In genomic region chr7:67950815-67951531, GRCm38 (mm10) we compare ENCODE assay signal across 8 mouse cellular contexts. TPM values are rescaled to one million over a fixed set of nuclear protein-coding genes. Genes with fewer than 3 reads are reported as not detected.
A peak's percentile ranks its signal among the peaks of the same experiment; 100 is the strongest.
DNase-seq lines count a peak whose midpoint lies in the region; ATAC-seq and TF ChIP-seq lines count a peak whose summit lies in the region.

No protein-coding gene starts in this region.

- WGBS in hindbrain, embryonic 10.5 days = under 1% methylated on average over 71 of the region's 71 CpGs
- under 1% methylated on average over 57 of the region's 71 CpGs for WGBS in lung, embryonic 16.5 days
- WGBS in thymus, adult 2 months = under 1% methylated on average over 70 of the region's 71 CpGs

- H3K9me3 ChIP-seq in hindbrain, embryonic 10.5 days = no peaks in the 10 kb centered on the region
- no peaks in the 10 kb centered on the region for H3K9me3 ChIP-seq in lung, embryonic 16.5 days (ENCODE audit: control insufficient read depth, low read length)

- CTCF ChIA-PET in Patski (lab: Charles Lee) = interaction anchor here (0.8 to 1.6 kb wide), 4 partner anchors 36 to 180 kb away, joined by 3 to 8 read pairs (median 4); no protein-coding TSS in a partner anchor

- H3K4me3 ChIP-seq in hindbrain, embryonic 10.5 days = peak overlapping the region; percentile 92
- peak overlapping the region; percentile 94 for H3K4me3 ChIP-seq in lung, embryonic 16.5 days (ENCODE audit: low read length)
- H3K4me3 ChIP-seq in thymus, adult 2 months (ENCODE audit: control insufficient read depth, insufficient read depth, low read length) = peak overlapping the region; percentile 78

- no peak for TF ChIP-seq CTCF in Patski (IDR thresholded peaks at IDR 0.05)
- peak; percentile 96; the same call in 1 of the 2 replicates for TF ChIP-seq CTCF in thymus, adult 2 months (IDR thresholded peaks at IDR 0.05; ENCODE audit: borderline replicate concordance, control insufficient read depth, extremely low read depth, insufficient read depth, low read length, poor library complexity)

- H3K4me1 ChIP-seq in hindbrain, embryonic 10.5 days (replicated peaks) = peaks cover 37% of the 10 kb centered on the region
- peaks cover 18% of the 10 kb centered on the region for H3K4me1 ChIP-seq in lung, embryonic 16.5 days (replicated peaks; ENCODE audit: control insufficient read depth, insufficient read depth, low read length)
- H3K4me1 ChIP-seq in thymus, adult 2 months (replicated peaks; ENCODE audit: control insufficient read depth, insufficient read depth, low read length) = peaks cover 21% of the 10 kb centered on the region

- H3K4me2 ChIP-seq in lung, embryonic 16.5 days (ENCODE audit: low read depth, low read length) = peak overlapping the region; percentile 83

- peak overlapping the region; percentile 99 for H3K27ac ChIP-seq in hindbrain, embryonic 10.5 days
- peak overlapping the region; percentile 100 for H3K27ac ChIP-seq in lung, embryonic 16.5 days (ENCODE audit: low read length)
- H3K27ac ChIP-seq in thymus, adult 2 months (ENCODE audit: control insufficient read depth, insufficient read depth, low read length) = 0 out of 2 replicates have a peak overlapping the region, but pooled peaks have one; percentile 6

- POLR2A ChIA-PET in Patski (lab: Charles Lee) = interaction anchor here (0.9 to 2.4 kb wide), 2 partner anchors 179 to 351 kb away, joined by 3 to 18 read pairs; no protein-coding TSS in a partner anchor

- no peak for TF ChIP-seq POLR2A in thymus, adult 2 months (IDR thresholded peaks at IDR 0.05; ENCODE audit: control insufficient read depth, extremely low read depth, insufficient read depth, low read length, poor library complexity)

- no peak for DNase-seq in Patski (ENCODE audit: low read depth, low spot score)
- peak; percentile 88 for DNase-seq in cerebellum, adult 9-11 months
- peak; percentile 56 to 85 for DNase-seq in frontal cortex, adult 2 months (ENCODE audit: extremely low spot score in 1 of 2, low spot score in 1 of 2)
- peak; percentile 91 for DNase-seq in hindbrain, embryonic 10.5 days (ENCODE audit: low spot score)
- peak; percentile 74 for DNase-seq in layer of hippocampus, adult 9-11 months
- peak; percentile 83 for DNase-seq in ovary, postnatal 10 days (ENCODE audit: low spot score)
- DNase-seq in thymus, adult 2 months = peak; percentile 83

- no peaks in the 10 kb centered on the region for H3K36me3 ChIP-seq in hindbrain, embryonic 10.5 days
- H3K36me3 ChIP-seq in lung, embryonic 16.5 days (ENCODE audit: control insufficient read depth, insufficient read depth, low read length) = no peaks in the 10 kb centered on the region
- H3K36me3 ChIP-seq in thymus, adult 2 months (ENCODE audit: control insufficient read depth, insufficient read depth, low read length) = no peaks in the 10 kb centered on the region

- H3K9ac ChIP-seq in lung, embryonic 16.5 days (ENCODE audit: low read length) = peak overlapping the region; percentile 98

- H3K27me3 ChIP-seq in Patski = peaks cover 4% of the 10 kb centered on the region
- H3K27me3 ChIP-seq in hindbrain, embryonic 10.5 days (ENCODE audit: insufficient read depth, poor library complexity, severe bottlenecking) = 0 out of 2 replicates have a peak, but pooled peaks cover 4% of the 10 kb centered on the region
- H3K27me3 ChIP-seq in lung, embryonic 16.5 days (ENCODE audit: control insufficient read depth, insufficient read depth, low read depth, low read length) = no peaks in the 10 kb centered on the region
- peaks cover 4% of the 10 kb centered on the region; the same call in 1 of the 2 replicates for H3K27me3 ChIP-seq in thymus, adult 2 months (ENCODE audit: control insufficient read depth, insufficient read depth, low read length)

- in situ Hi-C loops in Patski (cut with MboI; ENCODE audit: low pct_unique_long_range_greater_than_20kb) = no loop called here

- ATAC-seq in Patski = peak; percentile 67
- peak; percentile 79 for ATAC-seq in lung, embryonic 16.5 days (ENCODE audit: low read depth)

RNA-seq across cellular contexts. Expression of gene Igf1r, which starts 1.7 kb away (rescaled TPM):
- 58.8 TPM for polyA plus RNA-seq in Patski (2021)
- 23.0 and 24.4 TPM in 2 replicates for polyA plus RNA-seq in frontal cortex, adult 2 months (2012; rRNA removed)
- 19.7 and 24.9 TPM in 2 replicates for polyA plus RNA-seq in hindbrain, embryonic 10.5 days (2016; fragmentation: Nextera tagmentation; extraction: Ambion mirVana)
- polyA plus RNA-seq in lung, embryonic 16.5 days (2015; fragmentation: Nextera tagmentation; extraction: Ambion mirVana) = 19.9 and 22.9 TPM in 2 replicates
- polyA plus RNA-seq in thymus, adult 2 months (2012; rRNA removed) = 9.0 and 9.2 TPM in 2 replicates

Comparison
In these comparisons a context has a peak if more than half of its experiments do, and no peak if none do; other contexts are left out.
1. H3K27ac ChIP-seq: peak in every context shown above with its lines; median percentile 100 in lung, embryonic 16.5 days; 99 in hindbrain, embryonic 10.5 days; 6 in thymus, adult 2 months.